Mouse (Mus musculus): ENCODE measurements around the gene Gpbp1.

- TF ChIP-seq CTCF (IDR thresholded peaks at IDR 0.05; ENCODE audit: control insufficient read depth, insufficient read depth, insufficient replicate concordance, low read depth, low read length) (no peak), POLR2A (IDR thresholded peaks at IDR 0.05; ENCODE audit: control insufficient read depth, low read depth, low read length) (no peak)
These were observed 22.6 kb downstream of the Gpbp1 start for GRCm38 (mm10) chr13:111467350-111467749.

Data from testis, adult 2 months (tissue).